Mouse (Mus musculus): ENCODE data around the gene Btnl4.
"Not testable (repeated sequence)": the region's sequence is repeated elsewhere in the genome, so short reads cannot be mapped to it uniquely, and the experiment has no call there.

The Btnl4 gene

GRCm38 (mm10) chr17:34477238-34478013, at the start of gene Btnl4:
TSS of gene Btnl4 (minus strand) at chr17:34477318.
- DNase-seq, result not testable (repeated sequence)

DNA sequence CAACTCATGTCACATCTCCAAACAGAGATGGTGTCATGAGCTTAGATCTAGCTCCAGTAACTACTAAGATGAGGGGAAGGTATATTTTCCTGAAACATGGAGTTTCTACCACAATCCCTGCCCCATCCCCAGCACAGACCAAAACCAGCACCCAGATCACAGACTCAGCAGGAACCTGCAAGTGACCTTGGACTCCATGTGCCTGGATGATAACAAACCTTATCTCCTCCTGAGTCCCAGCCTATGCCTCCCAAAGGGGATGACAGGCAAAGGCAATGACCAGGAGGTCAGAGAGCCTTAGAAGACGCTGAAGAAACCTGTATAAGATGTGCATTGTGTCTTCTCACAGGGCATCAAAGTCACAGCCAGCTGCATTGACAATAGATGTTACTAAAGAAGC, 41.9 kb upstream of the Btnl4 start:
- no peak for DNase-seq

DNA sequence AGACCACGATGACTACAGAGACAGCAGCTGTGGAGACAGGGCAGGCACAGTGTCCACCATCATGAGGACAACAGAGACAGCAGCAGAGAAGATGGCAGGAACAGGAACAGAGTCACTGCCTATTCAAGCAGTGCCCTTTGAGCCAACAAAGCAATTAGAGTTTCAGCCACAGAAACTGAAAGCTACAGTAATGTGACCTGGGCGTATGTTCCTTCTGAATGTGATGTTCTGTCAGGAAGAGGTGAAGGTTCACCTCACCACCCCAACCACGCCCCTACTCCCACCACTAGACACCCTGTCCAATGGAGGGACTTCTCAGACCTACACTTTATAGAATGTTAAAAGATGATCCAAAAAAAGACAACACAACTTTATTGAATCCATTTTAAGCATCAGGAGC, 41.5 kb upstream of the Btnl4 start:
- not testable (repeated sequence) for DNase-seq

DNA sequence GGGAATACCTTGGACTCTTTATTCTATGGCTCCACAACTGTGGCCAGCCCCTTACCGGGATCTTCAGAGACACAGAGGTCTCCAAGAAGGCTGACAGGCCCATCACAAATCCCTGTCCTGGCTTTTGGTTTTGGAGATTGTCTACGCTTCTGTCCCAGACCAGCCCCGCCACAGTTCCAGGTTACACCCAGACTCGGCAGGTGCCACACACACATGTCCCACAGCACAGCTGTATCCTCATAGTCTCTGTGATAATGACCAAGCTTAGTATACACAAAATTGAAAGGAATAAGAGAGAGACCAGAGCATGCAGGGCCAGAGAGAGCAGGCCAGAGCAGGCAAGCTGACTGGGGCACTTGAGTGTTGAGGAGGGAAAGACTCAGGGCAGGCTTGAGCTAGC, 40.7 kb upstream of the Btnl4 start:
- DNase-seq, result no peak

DNA sequence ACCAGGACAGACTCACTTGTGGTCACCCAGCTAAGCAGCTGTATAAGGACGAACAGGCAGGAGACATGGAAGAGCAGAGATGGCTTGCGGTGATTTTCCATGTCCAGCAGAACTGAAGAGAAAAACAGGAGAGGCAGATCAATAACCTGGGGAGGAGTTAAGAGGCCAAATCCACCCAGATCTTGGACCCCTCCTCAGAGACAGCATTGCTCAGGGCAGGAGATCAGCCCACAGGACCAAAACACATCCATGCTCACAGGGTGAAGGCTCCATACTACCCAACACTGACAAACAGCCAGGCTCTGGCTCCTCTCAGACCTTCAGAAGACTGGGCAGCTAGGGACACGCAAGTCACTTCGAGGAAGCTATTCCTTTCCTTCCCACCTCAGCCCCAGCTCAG, 40.1 kb upstream of the Btnl4 start, which contains the start of gene Btnl6:
Gene Btnl6, minus strand, starts transcription at position 101 of the 400 bp plus-strand sequence.
- DNase-seq, result no peak

DNA sequence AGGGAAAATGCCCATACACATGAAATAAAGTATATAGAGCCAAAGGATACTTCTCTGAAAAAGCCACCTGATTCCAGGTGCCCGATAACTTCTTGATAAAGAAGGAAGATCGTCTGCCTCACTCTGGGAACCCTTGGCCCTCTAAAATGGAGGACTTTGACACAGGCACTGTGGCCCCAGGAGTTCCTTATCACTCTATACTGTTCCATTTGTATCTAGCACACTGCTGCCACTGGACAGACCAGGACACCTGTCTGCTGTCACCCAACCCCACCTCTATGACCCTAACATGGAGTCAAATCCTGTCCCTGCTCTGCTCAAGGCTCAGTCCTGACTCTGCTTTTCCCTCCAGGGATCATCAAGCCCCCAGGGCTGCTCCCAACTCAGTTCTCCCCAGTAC, 39.4 kb upstream of the Btnl4 start:
- no peak for DNase-seq

- peak; percentile 19 for DNase-seq
Measured at GRCm38 (mm10) chr17:34511723-34512122, 34.6 kb upstream of the Btnl4 start.

GRCm38 (mm10) chr17:34507591-34507990, 30.5 kb upstream of the Btnl4 start:
- DNase-seq, result no peak

DNA sequence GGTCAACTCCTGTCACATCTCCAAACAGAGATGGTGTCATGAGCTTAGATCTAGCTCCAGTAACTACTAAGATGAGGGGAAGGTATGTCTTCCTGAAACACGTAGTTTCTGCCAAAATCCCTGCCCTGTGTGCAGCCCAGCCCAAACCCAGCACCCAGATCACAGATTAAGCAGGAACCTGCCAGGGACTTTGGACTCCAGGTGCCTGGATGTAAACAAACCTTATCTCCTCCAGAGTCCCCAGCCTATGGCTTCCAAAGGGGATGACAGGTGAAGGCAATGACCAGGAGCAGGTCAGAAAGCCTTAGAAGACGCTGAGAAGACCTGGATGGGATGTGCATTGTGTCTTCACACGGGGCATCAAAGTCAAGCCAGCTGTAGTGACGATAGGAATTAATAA, 20.6 kb upstream of the Btnl4 start:
- not testable (repeated sequence) for DNase-seq

DNA sequence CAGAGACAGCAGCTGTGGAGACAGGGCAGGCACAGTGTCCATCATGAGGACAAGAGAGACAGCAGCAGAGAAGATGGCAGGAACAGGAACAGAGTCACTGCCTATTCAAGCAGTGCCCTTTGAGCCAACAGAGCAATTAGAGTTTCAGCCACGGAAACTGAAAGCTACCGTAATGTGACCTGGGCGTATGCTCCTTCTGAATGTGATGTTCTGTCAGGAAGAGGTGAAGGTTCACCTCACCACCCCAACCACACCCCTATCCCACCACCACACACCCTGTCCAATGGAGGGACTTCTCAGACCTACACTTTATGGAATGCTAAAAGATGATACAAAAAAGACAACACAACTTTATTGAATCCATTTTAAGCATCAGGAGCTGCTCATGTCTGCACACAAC, 20.2 kb upstream of the Btnl4 start:
- DNase-seq, result not testable (repeated sequence)

DNA sequence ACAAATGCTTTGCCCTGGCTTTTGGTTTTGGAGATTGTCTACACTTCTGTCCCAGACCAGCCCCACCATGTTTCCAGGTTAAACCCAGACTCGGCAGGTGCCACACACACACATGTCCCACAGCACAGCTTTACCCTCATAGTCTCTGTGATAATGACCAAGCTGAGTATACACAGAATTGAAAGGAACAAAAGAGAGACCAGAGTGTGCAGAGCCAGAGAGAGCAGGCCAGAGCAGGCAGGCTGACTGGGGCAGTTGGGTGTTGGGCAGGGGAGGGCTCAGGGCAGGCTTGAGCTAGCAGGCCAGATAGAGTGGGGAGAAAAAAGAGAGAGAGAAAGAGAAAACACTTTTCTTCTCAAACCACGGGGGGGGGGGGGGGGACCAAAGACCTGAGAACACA, 19.4 kb upstream of the Btnl4 start:
- DNase-seq, result no peak

DNA sequence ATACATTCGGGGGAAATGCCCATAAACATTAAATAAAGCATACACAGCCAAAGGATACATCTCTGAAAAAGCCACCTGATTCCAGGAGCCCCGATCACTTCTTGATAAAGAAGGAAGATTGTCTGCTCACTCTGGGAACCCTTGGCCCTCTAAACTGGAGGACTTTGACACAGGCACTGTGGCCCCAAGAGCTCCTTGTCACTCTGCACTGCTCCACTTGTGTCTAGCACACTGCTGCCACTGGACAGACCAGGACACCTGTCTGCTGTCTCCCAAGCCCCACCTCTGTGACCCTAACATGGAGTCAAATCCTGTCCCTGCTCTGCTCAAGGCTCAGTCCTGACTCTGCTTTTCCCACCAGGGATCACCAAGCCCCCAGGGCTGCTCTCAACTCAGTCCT, 18.0 kb upstream of the Btnl4 start:
- DNase-seq, result not testable (repeated sequence)

DNA sequence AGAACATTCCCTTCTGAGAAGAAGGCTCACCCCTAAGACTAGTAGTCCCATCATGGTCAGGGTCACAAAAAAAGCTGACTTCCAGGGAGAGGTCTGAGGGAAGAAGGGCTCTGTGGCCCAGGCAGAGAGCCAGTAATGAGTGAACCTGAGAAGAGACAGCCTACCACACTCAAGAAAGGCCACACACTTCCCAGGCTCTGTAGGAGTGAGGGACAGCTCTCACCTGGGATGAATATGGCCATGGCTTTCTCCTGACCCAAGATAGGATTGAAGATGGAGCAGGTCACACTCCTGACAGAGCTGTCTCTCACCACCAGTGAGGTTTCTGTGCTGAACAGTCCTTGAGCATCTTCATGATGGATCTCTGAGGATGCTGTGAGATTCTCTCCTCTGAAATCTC, 15.7 kb upstream of the Btnl4 start:
- DNase-seq, result no peak

DNA sequence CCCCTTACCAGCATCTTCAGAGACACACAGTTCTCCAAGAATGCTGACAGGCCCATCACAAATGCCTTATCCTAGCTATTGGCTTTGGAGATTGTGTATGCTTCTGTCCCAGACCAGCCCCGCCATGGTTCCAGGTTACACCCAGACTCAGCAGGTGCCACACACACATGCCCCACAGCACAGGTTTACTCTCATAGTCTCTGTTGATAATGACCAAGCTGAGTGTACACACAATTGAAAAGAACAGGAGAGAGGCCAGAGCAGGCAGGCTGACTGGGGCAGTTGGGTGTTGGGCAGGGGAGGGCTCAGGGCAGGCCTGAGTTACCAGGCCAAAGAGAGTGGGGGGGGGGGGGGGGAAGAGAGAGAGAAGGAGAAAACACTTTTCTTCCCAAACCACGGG, 691 bp downstream of the Btnl4 start:
- DNase-seq, result no peak

- no peak for DNase-seq
Measured at GRCm38 (mm10) chr17:34475060-34475459, 2.1 kb downstream of the Btnl4 start.

- DNase-seq, result no peak
Measured at GRCm38 (mm10) chr17:34470491-34470890, 6.6 kb downstream of the Btnl4 start.

GRCm38 (mm10) chr17:34465906-34466305, 11.2 kb downstream of the Btnl4 start:
- not testable (repeated sequence) for DNase-seq

- no peak for DNase-seq
Measured at GRCm38 (mm10) chr17:34459255-34459654, 17.9 kb downstream of the Btnl4 start.

- peak; percentile 7 for DNase-seq
Measured at GRCm38 (mm10) chr17:34457668-34458067, 19.4 kb downstream of the Btnl4 start.

DNA sequence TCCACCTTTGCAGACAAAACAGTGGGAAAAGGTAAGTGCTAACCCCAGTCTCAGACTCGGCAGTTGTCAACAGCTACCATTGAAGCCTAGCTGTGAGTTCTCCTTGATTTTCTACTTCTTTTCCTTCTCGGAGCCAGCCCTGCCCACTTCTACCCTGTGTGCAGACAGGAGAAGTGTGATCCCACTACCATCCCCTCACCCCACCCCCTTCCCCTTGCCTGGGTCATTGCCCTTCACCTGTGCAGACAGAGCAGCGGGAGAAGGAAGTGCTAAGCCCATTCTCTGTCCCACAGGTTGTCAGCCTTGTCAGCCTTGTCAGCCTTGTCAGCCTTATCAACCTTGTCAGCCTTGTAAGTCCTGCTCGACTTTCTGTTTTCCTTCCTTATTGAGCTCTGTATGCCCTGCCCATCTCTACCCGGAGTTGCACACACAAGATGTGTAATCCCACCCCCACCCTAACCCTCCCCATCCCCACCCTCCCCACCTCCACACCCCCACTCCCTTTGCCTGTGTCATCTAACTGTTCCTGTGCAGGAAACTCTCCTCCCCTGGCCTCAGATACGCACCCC, 28.6 kb downstream of the Btnl4 start:
- no peak for DNase-seq

DNA sequence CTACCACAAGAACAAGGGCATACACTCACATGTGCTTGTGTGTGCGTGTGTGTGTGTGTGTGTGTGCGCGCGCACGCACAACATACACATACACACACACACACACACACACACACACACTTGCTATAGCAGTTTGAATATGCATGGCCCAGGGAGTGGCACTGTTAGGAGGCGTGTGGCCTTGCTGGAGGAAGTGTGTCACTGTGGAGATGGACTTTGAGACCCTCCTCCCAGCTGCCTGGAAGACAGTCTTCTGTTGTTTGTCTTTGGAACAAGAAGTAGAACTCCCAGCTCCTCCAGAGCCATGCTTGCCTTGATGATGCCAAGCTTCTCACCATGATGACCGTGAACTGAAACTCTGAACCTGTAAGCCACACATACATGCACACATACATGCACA, 35.1 kb downstream of the Btnl4 start:
- no peak for DNase-seq

GRCm38 (mm10) chr17:34439795-34440194, 37.3 kb downstream of the Btnl4 start:
- DNase-seq, result peak; percentile 19

- DNase-seq, result no peak
Measured at GRCm38 (mm10) chr17:34438588-34438987, 38.5 kb downstream of the Btnl4 start.

DNA sequence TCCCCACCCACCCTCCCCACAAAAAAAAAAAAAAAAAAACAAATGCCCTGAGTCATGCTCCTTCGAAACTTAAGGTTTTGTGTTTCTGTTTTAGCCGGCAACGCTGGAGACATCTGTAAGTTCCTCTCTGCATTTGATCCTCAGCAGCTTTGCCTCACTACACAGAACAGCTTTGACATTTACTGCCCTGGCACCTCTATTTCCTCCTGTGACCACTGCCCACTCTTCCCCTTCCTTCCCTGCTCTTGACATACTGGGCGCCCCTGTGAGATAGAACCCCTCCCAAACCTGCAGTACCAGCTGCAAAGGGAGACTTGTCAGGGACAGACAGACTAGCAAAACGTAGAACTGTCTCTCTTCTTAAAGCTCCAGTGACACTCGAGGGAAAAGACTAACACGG, 39.5 kb downstream of the Btnl4 start:
- no peak for DNase-seq

DNA sequence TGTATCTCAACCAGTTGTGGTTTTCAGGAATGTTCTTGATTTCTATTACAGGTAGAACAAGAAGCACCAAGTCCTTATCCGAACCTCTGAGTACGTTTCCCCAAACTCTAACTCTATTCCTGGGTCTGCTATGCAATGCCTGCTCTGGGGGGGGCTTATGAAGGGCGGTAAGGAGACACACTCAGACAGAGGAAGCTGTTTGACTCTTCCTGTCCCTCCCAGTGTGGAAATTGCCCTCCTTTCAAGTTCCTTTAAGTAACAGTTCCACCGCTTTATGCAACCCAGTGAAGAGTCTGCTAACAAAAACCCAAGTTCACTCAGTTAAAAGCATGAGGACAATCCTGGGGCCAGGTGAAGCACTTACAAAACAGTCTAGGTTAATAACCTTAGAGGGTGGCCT, 40.0 kb downstream of the Btnl4 start:
- DNase-seq, result no peak
